Mouse (Mus musculus) intestine, embryonic 15.5 days (tissue): ENCODE data around the gene Myo16. TPM values are rescaled to one million over a fixed set of nuclear protein-coding genes. Genes with fewer than 3 reads are reported as not detected.

ENCODE experiments used
- ATAC-seq: fragments of 200-750 bp; cut with Nextera tagmentation; 2 replicates; pipeline ENCODE4 v1.8.0; 2017; ENCODE audit warnings: moderate TSS enrichment, moderate library complexity
- H3K27ac ChIP-seq: fragments of 300-500 bp; sonication (generic); 2 replicates; pipeline ENCODE4 v1.5.1; 2015; ENCODE audit warnings: mild to moderate bottlenecking, inconsistent platforms
- H3K27me3 ChIP-seq: fragments of 300-500 bp; sonication (generic); replicated peaks from 2 replicates; pipeline ENCODE4 v1.6.1; 2015; ENCODE audit warnings: inconsistent platforms
- H3K36me3 ChIP-seq: fragments of 300-500 bp; sonication (generic); 2 replicates; pipeline ENCODE4 v1.6.1; 2015; ENCODE audit warnings: inconsistent platforms
- H3K4me1 ChIP-seq: fragments of 300-500 bp; sonication (generic); replicated peaks from 2 replicates; pipeline ENCODE4 v1.6.1; 2015; ENCODE audit warnings: inconsistent platforms
- H3K4me2 ChIP-seq: fragments of 300-500 bp; sonication (generic); replicated peaks from 2 replicates; pipeline ENCODE4 v1.6.1; 2015; ENCODE audit warnings: mild to moderate bottlenecking, inconsistent platforms
- H3K4me3 ChIP-seq: fragments of 300-500 bp; sonication (generic); replicated peaks from 2 replicates; pipeline ENCODE4 v1.5.1; 2015; ENCODE audit warnings: inconsistent platforms
- H3K9ac ChIP-seq: fragments of 300-500 bp; sonication (generic); 2 replicates; pipeline ENCODE4 v1.6.1; 2015; ENCODE audit warnings: inconsistent platforms
- H3K9me3 ChIP-seq: fragments of 300-500 bp; sonication (generic); 2 replicates; pipeline ENCODE4 v1.6.1; 2016; ENCODE audit warnings: inconsistent platforms
- WGBS: fragments of 180-500 bp; shearing (Covaris S2); methylation state at CpG from one replicate; pipeline ENCODE4 v1.1.7; 2015; 5-methylcytosine and 5-hydroxymethylcytosine counted together
- polyA plus RNA-seq: library from polyadenylated mRNA; unstranded; fragments of >200 nt; fragmentation: Nextera tagmentation; extraction: Ambion mirVana; gene quantifications from 2 replicates; pipeline ENCODE4 v1.2.1, GENCODE M21; 2015

Myo16 gene
- 0.13 and 0.16 TPM in 2 replicates for polyA plus RNA-seq

GRCm38 (mm10) chr8:10153611-10154438 is at the start of gene Myo16:
Gene Myo16 (plus strand): TSS chr8:10153911.
- Histone ChIP-seq H3K27me3 (peaks cover 25% of the 10 kb centered on the region), H3K4me3 (peak within 1 kb of the TSS; percentile 53), H3K36me3 (no peaks in the 10 kb centered on the region), H3K27ac (no peak within 1 kb of the TSS), H3K9ac (peak within 1 kb of the TSS; percentile 47), H3K4me1 (0 out of 2 replicates have a peak, but pooled peaks cover 7% of the 10 kb centered on the region), H3K9me3 (no peaks in the 10 kb centered on the region), H3K4me2 (peak within 1 kb of the TSS; percentile 94)
- ATAC-seq = peak; percentile 58
- WGBS = 2% methylated on average over 57 of the region's 61 CpGs

DNA sequence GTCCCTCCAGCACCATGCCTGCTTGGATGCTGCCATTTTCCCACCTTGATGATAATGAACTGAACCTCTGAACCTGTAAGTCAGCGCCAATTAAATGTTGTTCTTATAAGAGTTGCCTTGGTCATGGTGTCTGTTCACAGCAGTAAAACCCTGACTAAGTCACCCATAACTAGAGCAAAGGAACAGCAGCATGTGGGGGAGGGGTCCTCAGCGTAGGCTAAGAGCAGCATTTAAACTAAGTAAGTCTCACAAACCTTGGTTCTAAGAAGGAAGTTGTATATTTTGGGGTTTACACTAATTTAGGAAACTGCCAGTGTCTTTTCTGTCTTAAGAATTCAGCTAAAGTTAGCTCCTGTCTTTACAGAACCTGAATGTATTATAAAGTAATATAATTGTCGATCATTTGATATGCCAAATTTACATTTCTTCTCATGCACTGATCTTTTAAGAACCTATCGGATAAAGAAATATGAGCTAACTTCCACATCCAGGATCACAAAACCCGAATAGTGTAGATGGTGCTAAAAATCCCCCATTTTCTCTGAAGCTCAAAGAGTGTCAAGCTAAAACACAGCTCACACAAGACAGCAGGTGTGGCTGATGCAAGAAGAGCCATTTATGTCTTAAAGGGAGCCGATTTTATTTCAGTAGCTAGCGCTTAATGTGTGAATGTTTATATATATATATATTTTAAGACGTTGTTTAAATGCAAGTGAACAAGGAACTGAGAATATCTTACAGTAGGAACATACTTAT is 45.0 kb upstream of the Myo16 start:
- Histone ChIP-seq H3K4me1 (no peaks in the 10 kb centered on the region), H3K27me3 (no peaks in the 10 kb centered on the region), H3K9me3 (no peaks in the 10 kb centered on the region), H3K36me3 (no peaks in the 10 kb centered on the region), H3K9ac (no peak overlapping the region), H3K4me3 (no peak overlapping the region), H3K4me2 (no peak overlapping the region), H3K27ac (no peak overlapping the region)
- 86% methylated on average over 8 of the region's 8 CpGs for WGBS
- ATAC-seq = no peak

DNA sequence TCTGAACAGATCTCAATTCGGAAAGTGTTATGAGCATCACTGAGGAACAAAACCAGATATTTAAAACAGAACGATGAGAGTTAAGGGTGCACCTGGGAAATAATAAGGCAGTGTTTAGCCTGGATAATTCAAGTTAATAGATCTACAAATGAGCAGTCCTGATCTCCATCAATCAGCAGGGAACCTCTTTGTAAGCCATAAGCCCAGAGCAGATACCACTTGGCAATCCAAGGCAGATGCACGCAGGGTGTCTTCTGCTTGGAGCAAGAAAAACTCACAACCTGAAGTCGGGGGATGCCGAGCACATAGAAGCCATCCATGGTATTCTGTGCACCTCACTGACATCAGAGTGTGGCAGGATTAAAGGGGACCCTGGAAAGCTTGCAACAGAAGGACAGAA is 31.0 kb upstream of the Myo16 start:
- ATAC-seq = no peak
- no peaks in the 10 kb centered on the region for H3K9me3 ChIP-seq
- no peak overlapping the region for H3K9ac ChIP-seq
- 84% methylated on average over 5 of the region's 5 CpGs for WGBS
- no peaks in the 10 kb centered on the region for H3K27me3 ChIP-seq
- H3K4me1 ChIP-seq = no peaks in the 10 kb centered on the region
- H3K4me2 ChIP-seq = no peak overlapping the region
- no peaks in the 10 kb centered on the region for H3K36me3 ChIP-seq
- no peak overlapping the region for H3K4me3 ChIP-seq
- H3K27ac ChIP-seq = no peak overlapping the region

DNA sequence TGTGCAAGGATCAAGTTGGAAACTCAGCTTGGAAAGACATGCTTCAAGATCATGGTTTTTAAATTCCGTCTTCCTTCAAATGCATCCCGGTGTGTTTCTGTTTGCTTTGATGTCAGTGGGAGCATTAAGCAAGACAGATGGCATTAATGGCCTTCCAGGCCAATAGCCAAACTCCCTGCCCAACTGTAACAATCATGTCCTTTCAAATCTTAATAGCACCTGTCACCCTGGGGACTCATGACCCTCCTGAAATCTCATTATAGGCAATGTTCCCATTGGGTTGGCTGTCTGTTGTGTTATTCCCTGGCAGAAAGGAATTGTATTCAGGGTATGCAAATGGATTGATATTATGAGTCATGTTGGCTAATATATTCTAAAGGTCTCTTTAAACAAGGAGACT is 30.3 kb upstream of the Myo16 start:
- no peak for ATAC-seq
- Histone ChIP-seq H3K4me2 (no peak overlapping the region), H3K27me3 (no peaks in the 10 kb centered on the region), H3K9me3 (no peaks in the 10 kb centered on the region), H3K9ac (no peak overlapping the region), H3K27ac (no peak overlapping the region), H3K36me3 (no peaks in the 10 kb centered on the region), H3K4me3 (no peak overlapping the region), H3K4me1 (no peaks in the 10 kb centered on the region)
- 77% methylated on average over 2 of the region's 2 CpGs for WGBS

- 80% methylated on average over 4 of the region's 4 CpGs for WGBS
- Histone ChIP-seq H3K9ac (no peak overlapping the region), H3K9me3 (no peaks in the 10 kb centered on the region), H3K36me3 (no peaks in the 10 kb centered on the region), H3K4me3 (no peak overlapping the region), H3K27me3 (no peaks in the 10 kb centered on the region), H3K4me2 (no peak overlapping the region), H3K4me1 (no peaks in the 10 kb centered on the region), H3K27ac (no peak overlapping the region)
- ATAC-seq = no peak
Measured at GRCm38 (mm10) chr8:10125684-10126083, 28.0 kb upstream of the Myo16 start.

DNA sequence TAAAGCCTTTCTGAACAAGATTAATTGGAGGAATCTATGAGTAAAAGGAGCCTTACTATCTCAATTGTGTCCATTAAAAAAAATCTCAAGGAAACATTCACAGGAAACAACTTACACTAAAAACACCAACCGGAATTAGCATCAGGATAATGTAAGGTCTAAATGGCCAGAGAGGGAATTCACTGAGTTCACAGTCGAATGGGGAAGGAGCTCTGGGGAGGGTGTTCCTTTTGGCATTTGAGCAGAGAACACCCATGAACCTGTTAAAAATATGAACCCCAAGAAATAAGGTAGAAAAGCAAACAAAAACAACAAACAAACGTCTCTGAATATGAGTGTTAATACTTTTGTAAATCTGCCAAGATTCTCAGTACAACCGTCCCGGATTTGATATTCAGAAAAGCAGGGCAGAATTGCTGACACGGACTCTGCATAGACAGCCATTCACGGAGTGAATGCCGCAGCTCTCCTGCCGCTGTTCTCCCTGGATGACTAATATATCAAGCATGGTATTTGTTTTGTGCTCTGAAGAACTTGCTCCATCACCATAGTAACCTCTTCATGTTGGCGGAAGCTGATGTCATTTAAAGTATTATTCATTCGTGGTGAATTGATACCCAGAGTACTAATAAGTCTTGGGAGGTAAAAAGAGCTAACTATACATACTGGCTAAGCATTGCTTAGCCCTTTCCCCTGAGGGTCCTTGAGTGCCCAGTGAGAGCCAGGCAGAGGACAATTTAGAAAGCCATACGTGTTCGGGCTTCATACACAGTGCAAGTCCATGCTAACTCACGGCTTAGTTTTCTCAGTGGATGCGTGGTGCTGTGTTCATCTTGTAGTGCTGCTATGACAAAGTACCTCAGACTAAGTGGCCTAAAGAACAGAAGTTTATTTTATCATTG is 22.9 kb upstream of the Myo16 start:
- H3K4me2 ChIP-seq = no peak overlapping the region
- WGBS = 56% methylated on average over 15 of the region's 15 CpGs
- no peak overlapping the region for H3K27ac ChIP-seq
- no peaks in the 10 kb centered on the region for H3K27me3 ChIP-seq
- no peak for ATAC-seq
- no peak overlapping the region for H3K4me3 ChIP-seq
- H3K9me3 ChIP-seq = no peaks in the 10 kb centered on the region
- H3K9ac ChIP-seq = no peak overlapping the region
- no peaks in the 10 kb centered on the region for H3K4me1 ChIP-seq
- H3K36me3 ChIP-seq = no peaks in the 10 kb centered on the region

- Histone ChIP-seq H3K9ac (no peak overlapping the region), H3K4me2 (no peak overlapping the region), H3K9me3 (no peaks in the 10 kb centered on the region), H3K27me3 (no peaks in the 10 kb centered on the region), H3K4me1 (no peaks in the 10 kb centered on the region), H3K4me3 (no peak overlapping the region), H3K27ac (no peak overlapping the region), H3K36me3 (no peaks in the 10 kb centered on the region)
- 37% methylated on average over 8 of the region's 8 CpGs for WGBS
- ATAC-seq = no peak
Measured at GRCm38 (mm10) chr8:10139536-10139935, 14.2 kb upstream of the Myo16 start.

DNA sequence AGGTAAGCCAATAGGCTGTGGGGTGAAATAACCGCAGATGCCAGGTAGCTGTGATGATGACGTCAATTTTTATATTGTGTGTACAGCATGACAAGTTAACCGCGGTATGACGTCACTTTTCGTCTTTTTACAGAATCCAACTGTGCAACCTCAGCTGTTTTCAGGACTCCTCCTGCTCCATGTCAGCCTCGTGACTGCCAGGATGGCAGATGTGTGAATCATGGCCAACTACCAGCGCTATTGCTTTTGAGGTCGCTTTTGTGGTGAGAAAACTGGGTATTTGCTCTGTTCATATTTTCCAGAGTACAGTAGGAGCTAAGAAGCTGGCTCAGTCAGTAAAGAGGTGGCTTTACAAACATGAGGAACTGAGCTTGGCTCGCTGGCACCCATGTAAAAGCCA is 9.8 kb upstream of the Myo16 start:
- Histone ChIP-seq H3K4me3 (no peak overlapping the region), H3K27me3 (no peaks in the 10 kb centered on the region), H3K9me3 (no peaks in the 10 kb centered on the region), H3K9ac (no peak overlapping the region), H3K27ac (no peak overlapping the region), H3K4me1 (no peaks in the 10 kb centered on the region), H3K36me3 (no peaks in the 10 kb centered on the region), H3K4me2 (no peak overlapping the region)
- 82% methylated on average over 10 of the region's 10 CpGs for WGBS
- ATAC-seq = no peak

- ATAC-seq = peak; percentile 47; the same call in 1 of the 2 replicates
- Histone ChIP-seq H3K4me3 (no peak overlapping the region), H3K4me2 (no peak overlapping the region), H3K27me3 (peaks cover 23% of the 10 kb centered on the region), H3K27ac (no peak overlapping the region), H3K9ac (no peak overlapping the region), H3K4me1 (0 out of 2 replicates have a peak, but pooled peaks cover 7% of the 10 kb centered on the region), H3K36me3 (no peaks in the 10 kb centered on the region), H3K9me3 (no peaks in the 10 kb centered on the region)
- 46% methylated on average over 6 of the region's 6 CpGs for WGBS
Measured at GRCm38 (mm10) chr8:10151692-10152247, 1.9 kb upstream of the Myo16 start.

DNA sequence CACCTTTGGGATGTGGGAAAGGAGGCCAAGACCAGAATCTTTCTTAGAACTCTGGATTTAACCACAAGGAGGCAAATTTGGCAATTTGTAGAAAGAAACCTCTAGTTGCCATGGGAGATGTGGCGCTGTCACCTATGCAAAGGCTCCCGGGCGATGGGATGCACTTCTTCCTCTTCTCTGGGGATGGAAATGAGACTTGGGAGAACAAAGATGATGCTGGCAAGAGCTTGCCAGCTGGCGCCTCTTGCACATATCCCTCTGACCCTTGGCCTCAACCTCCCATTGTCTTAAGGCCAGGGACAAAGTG is 681 bp downstream of the Myo16 start:
- Histone ChIP-seq H3K9me3 (no peaks in the 10 kb centered on the region), H3K9ac (no peak overlapping the region), H3K27ac (no peak overlapping the region), H3K4me2 (peak overlapping the region; percentile 94), H3K36me3 (no peaks in the 10 kb centered on the region), H3K4me3 (peak overlapping the region; percentile 53), H3K27me3 (peaks cover 25% of the 10 kb centered on the region), H3K4me1 (0 out of 2 replicates have a peak, but pooled peaks cover 7% of the 10 kb centered on the region)
- 29% methylated on average over 4 of the region's 4 CpGs for WGBS
- ATAC-seq = no peak

GRCm38 (mm10) chr8:10155075-10155474 is 1.4 kb downstream of the Myo16 start:
- H3K4me1 ChIP-seq = 0 out of 2 replicates have a peak, but pooled peaks cover 7% of the 10 kb centered on the region
- no peak overlapping the region for H3K4me3 ChIP-seq
- H3K9me3 ChIP-seq = no peaks in the 10 kb centered on the region
- H3K27me3 ChIP-seq = peaks cover 25% of the 10 kb centered on the region
- H3K27ac ChIP-seq = no peak overlapping the region
- no peak for ATAC-seq
- WGBS = 98% methylated on average over 16 of the region's 16 CpGs
- H3K36me3 ChIP-seq = no peaks in the 10 kb centered on the region
- no peak overlapping the region for H3K4me2 ChIP-seq
- no peak overlapping the region for H3K9ac ChIP-seq

- Histone ChIP-seq H3K9ac (no peak overlapping the region), H3K27me3 (0 out of 2 replicates have a peak, but pooled peaks cover 2% of the 10 kb centered on the region), H3K4me2 (no peak overlapping the region), H3K4me1 (no peaks in the 10 kb centered on the region), H3K9me3 (no peaks in the 10 kb centered on the region), H3K27ac (no peak overlapping the region), H3K36me3 (no peaks in the 10 kb centered on the region), H3K4me3 (no peak overlapping the region)
- WGBS = 80% methylated on average over 3 of the region's 3 CpGs
- no peak for ATAC-seq
Measured at GRCm38 (mm10) chr8:10161106-10161505, 7.4 kb downstream of the Myo16 start.
